Mouse (Mus musculus) heart, embryonic 12.5 days (tissue): ENCODE data around the gene Gm8300. TPM values are rescaled to one million over a fixed set of nuclear protein-coding genes. Genes with fewer than 3 reads are reported as not detected.
"Not testable (repeated sequence)": the region's sequence is repeated elsewhere in the genome, so short reads cannot be mapped to it uniquely, and the experiment has no call there.

Source experiments
- ATAC-seq: fragments of 200-750 bp; cut with Nextera tagmentation; 2 replicates; pipeline ENCODE4 v1.8.0; 2017; ENCODE audit warnings: moderate TSS enrichment, moderate library complexity; ENCODE audit not compliant: insufficient number of reproducible peaks, low FRiP score
- H3K27ac ChIP-seq: fragments of 300-500 bp; sonication (generic); 2 replicates; pipeline ENCODE4 v1.5.1; 2016; ENCODE audit warnings: mild to moderate bottlenecking, moderate library complexity; ENCODE audit not compliant: poor library complexity, severe bottlenecking
- H3K27me3 ChIP-seq: fragments of 300-500 bp; sonication (generic); replicated peaks from 2 replicates; pipeline ENCODE4 v1.6.1; 2016; ENCODE audit warnings: mild to moderate bottlenecking, moderate library complexity
- H3K36me3 ChIP-seq: fragments of 300-500 bp; sonication (generic); 2 replicates; pipeline ENCODE4 v1.6.1; 2016; ENCODE audit warnings: mild to moderate bottlenecking, moderate library complexity
- H3K4me1 ChIP-seq: fragments of 300-500 bp; sonication (generic); replicated peaks from 2 replicates; pipeline ENCODE4 v1.6.1; 2016; ENCODE audit warnings: mild to moderate bottlenecking
- H3K4me2 ChIP-seq: fragments of 300-500 bp; sonication (generic); 2 replicates; pipeline ENCODE4 v1.6.1; 2016; ENCODE audit warnings: mild to moderate bottlenecking, moderate library complexity
- H3K4me3 ChIP-seq: fragments of 300-500 bp; sonication (generic); 2 replicates; pipeline ENCODE4 v1.5.1; 2016; ENCODE audit warnings: mild to moderate bottlenecking
- H3K9ac ChIP-seq: fragments of 300-500 bp; sonication (generic); 2 replicates; pipeline ENCODE4 v1.6.1; 2016; ENCODE audit warnings: mild to moderate bottlenecking, moderate library complexity
- H3K9me3 ChIP-seq: fragments of 300-500 bp; sonication (generic); replicated peaks from 2 replicates; pipeline ENCODE4 v1.6.1; 2016; ENCODE audit warnings: mild to moderate bottlenecking, moderate library complexity
- WGBS: fragments of 180-500 bp; shearing (Covaris S2); methylation state at CpG from one replicate; pipeline ENCODE4 v1.1.7; 2016; 5-methylcytosine and 5-hydroxymethylcytosine counted together
- polyA plus RNA-seq: library from polyadenylated mRNA; unstranded; fragments of >200 nt; fragmentation: Nextera tagmentation; extraction: Ambion mirVana; gene quantifications from 2 replicates; pipeline ENCODE4 v1.2.1, GENCODE M21; 2016

Gm8300 gene
- polyA plus RNA-seq, result not detected in 2 replicates

DNA sequence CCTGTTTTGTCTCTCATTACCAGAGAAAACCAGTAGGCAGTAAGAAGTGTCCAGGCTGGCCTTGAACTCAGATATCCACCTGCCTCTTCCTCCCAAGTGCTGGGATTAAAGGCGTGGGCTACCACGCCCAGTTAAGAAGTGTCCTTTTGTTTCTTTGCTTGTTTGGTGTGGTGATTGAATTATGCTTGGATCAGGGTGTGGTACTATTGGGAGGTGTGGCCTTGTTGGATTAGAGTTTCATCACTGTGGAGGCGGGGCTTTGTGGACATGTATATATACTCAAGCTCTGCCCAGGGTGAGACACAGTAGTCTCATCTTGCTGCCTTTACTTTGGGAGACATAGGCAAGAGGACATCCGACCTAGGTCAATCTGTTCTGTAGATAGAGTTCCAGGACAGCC is at the start of gene Gm8300:
Gene Gm8300, plus strand, starts transcription at position 301 of the 400 bp plus-strand sequence.
- H3K4me1 ChIP-seq, H3K9ac ChIP-seq, ATAC-seq, H3K27me3 ChIP-seq, H3K4me3 ChIP-seq, H3K36me3 ChIP-seq, H3K9me3 ChIP-seq, H3K4me2 ChIP-seq, H3K27ac ChIP-seq: not testable (repeated sequence)
- whole genome bisulfite sequencing, result 77% methylated on average over 4 of the region's 4 CpGs

DNA sequence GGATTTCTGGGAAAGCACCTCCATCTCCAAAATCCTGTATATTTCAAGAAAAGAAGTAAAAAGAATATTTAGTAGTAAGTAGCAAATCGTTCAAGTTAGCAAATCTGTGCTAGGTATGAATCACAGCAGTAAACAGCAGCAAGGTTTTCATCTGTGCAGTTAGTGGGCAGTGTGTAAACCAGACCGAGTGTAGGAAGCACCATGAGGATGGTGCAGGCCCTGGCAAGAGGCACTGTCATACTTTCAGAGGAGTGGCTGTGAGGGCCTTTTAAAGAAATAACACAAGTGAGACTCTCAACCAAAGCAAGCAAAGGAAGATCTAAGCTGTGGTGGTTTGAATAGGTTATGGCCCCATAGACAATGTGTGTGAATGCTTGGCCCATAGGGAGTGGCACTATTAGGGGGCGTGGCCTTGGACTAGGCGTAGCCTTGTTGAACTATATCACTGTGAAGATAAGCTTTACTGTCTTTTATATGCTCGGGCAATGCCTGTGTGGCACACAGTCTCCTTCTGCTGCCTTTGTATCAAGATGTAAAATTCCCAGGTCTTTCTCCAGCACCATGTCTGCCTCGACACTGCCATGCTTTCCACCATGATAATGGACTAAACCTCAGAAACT is 49.3 kb upstream of the Gm8300 start:
- Histone ChIP-seq H3K36me3 (peaks cover 75% of the 10 kb centered on the region), H3K4me3 (no peak overlapping the region), H3K4me1 (0 out of 2 replicates have a peak, but pooled peaks cover 6% of the 10 kb centered on the region), H3K9ac (no peak overlapping the region), H3K9me3 (no peaks in the 10 kb centered on the region), H3K4me2 (no peak overlapping the region), H3K27ac (no peak overlapping the region), H3K27me3 (no peaks in the 10 kb centered on the region)
- ATAC-seq, result peak; percentile 18; the same call in 1 of the 2 replicates
- 76% methylated on average over 6 of the region's 6 CpGs for WGBS

DNA sequence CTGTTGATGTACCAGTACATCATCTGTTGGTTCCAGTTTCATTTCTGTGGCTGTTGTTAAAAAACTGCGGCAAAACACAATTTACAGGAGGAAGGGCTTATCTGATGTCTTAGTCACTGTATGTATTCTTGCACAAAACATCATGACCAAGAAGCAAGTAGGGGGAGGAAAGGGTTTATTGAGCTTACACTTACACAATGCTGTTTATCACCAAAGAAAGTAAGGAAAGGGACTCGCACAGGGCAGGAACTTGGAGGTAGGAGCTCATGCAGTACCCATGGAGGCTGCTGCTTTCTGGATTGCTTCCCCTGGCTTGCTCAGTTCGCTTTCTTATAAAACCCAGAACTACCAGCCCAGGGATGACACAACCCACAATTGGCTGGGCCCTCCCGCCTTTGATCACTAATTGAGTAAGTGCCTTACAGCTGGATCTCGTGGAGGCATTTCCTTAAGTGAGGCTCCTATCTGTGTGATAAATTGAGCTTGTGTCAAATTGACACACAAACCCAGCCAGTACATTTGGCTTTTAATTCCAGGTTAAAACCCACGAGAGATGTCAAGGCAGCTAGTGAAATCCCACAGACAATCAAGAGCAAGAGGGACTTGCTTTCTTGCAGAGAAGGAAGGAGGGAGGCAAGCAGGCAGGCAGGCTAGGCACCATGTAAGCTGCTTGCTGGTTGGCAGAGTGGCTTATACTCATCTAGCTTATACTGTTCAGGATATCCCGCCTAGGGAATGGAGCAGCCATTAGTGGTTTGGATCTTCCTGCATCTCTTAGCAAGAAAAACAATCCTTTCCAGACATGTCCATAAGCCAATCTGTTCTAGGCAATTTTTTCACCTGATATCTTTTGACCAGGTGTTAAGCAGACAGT is 43.6 kb upstream of the Gm8300 start:
- H3K4me1 ChIP-seq, result peaks cover 11% of the 10 kb centered on the region
- H3K9me3 ChIP-seq, result no peaks in the 10 kb centered on the region
- peak overlapping the region; percentile 37; the same call in 1 of the 2 replicates for H3K9ac ChIP-seq
- peak overlapping the region; percentile 64 for H3K4me2 ChIP-seq
- H3K36me3 ChIP-seq, result peaks cover 24% of the 10 kb centered on the region
- no peak for ATAC-seq
- H3K27ac ChIP-seq, result no peak overlapping the region
- peak overlapping the region; percentile 89 for H3K4me3 ChIP-seq
- no peaks in the 10 kb centered on the region for H3K27me3 ChIP-seq
- 60% methylated on average over 7 of the region's 7 CpGs for WGBS

DNA sequence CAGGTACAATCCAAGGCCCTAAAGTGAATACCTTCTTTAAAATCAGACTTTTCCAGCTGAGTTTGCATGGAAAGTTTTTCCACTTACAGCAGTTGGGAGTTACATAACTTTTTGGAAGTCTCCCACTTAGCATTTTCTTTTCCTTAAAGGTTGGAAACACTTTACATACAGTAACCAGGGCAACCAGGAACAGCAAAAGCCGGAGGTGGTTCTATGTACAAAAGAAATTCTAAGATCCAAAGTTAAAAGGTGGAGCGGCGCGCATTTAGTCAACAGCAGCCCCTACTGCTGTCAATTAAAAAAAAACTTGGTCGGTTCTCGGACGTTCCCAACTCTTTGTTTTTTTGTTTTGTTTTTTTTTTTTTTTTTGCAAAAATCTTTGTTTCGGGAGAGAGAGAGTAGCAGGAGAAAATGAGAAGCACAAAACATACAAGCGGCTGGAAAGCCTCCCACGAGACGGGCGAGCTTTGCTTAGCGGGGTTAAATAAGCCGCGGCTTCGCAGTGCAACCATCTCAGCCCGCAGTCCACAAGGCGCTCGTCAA is 42.6 kb upstream of the Gm8300 start:
- Histone ChIP-seq H3K36me3 (peaks cover 22% of the 10 kb centered on the region), H3K27me3 (no peaks in the 10 kb centered on the region), H3K4me2 (peak overlapping the region; percentile 64), H3K27ac (peak overlapping the region; percentile 73), H3K4me1 (peaks cover 11% of the 10 kb centered on the region), H3K9ac (peak overlapping the region; percentile 88), H3K9me3 (no peaks in the 10 kb centered on the region), H3K4me3 (peak overlapping the region; percentile 89)
- ATAC-seq, result no peak; the same call in 1 of the 2 replicates
- WGBS, result under 1% methylated on average over 19 of the region's 19 CpGs

DNA sequence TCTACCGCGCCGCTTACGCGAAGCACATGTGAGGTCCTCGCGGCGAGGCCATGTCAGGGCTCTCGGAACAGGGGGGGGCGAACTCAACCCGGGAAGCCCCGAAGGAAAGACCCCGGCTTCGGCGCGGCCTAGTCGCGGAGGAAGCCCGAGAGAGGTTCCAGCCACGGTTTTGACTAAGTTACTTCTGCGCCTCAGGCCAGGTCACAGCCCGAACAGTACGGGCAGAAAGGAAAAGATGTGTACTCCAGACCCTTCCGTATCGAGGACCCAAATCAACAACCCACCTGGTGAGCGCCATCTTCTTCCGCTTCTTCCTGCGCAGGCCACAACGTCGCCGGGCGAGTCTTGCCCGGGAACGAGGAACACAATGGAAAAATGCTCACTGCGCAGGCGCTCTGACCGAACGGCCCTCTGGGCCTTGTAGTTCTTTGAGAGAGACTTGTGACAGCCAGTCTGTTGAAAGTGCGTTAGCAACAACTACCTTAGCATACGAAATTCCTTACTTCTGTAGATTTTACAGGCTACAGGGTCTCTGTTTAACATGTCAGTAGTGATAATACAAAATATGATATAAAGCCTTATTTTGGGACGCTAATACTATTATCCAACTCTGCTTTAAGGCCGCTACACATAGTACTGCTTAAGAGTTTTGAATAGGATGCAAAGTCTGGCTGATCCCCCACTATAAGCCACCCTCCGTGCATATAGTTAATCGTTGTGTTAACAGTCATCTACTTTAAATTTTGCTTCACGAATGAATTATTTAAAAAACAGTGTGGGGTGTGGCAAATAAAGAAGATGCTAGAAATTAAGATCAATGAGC is 41.9 kb upstream of the Gm8300 start, which contains the start of gene Snw1:
Gene Snw1, minus strand, starts transcription at position 311 of the 823 bp plus-strand sequence.
- WGBS, result 3% methylated on average over 45 of the region's 45 CpGs
- Histone ChIP-seq H3K27me3 (no peaks in the 10 kb centered on the region), H3K4me1 (peaks cover 11% of the 10 kb centered on the region), H3K27ac (peak within 1 kb of the TSS; percentile 73), H3K4me2 (peak within 1 kb of the TSS; percentile 64), H3K9ac (peak within 1 kb of the TSS; percentile 88), H3K9me3 (no peaks in the 10 kb centered on the region), H3K36me3 (peaks cover 15% of the 10 kb centered on the region), H3K4me3 (peak within 1 kb of the TSS; percentile 89)
- peak; percentile 94 for ATAC-seq

DNA sequence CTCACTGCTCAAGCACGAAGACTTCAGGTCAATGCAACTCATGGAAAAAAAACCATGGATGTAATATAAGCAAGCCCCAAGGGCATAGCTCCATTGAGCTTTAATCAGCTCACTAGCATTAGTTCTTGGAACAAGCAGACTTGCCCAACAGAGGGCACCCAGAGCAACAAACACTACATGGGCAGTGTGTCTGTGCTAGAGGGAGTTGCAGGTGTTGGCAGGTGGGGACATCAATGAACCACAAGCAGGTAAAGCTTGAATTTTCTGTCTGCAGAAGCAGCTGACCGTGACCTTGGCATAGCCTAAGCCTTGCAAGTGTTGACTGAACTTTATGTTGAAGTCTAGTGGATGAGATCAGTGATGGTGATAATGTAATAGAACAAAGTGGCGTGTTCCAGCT is 39.4 kb upstream of the Gm8300 start:
- no peaks in the 10 kb centered on the region for H3K9me3 ChIP-seq
- peaks cover 11% of the 10 kb centered on the region for H3K4me1 ChIP-seq
- no peak overlapping the region for H3K9ac ChIP-seq
- no peaks in the 10 kb centered on the region for H3K27me3 ChIP-seq
- no peak overlapping the region for H3K4me2 ChIP-seq
- no peak for ATAC-seq
- H3K4me3 ChIP-seq, result no peak overlapping the region
- no peak overlapping the region for H3K27ac ChIP-seq
- H3K36me3 ChIP-seq, result peaks cover 1% of the 10 kb centered on the region; the same call in 1 of the 2 replicates
- WGBS, result 68% methylated on average over 3 of the region's 3 CpGs

DNA sequence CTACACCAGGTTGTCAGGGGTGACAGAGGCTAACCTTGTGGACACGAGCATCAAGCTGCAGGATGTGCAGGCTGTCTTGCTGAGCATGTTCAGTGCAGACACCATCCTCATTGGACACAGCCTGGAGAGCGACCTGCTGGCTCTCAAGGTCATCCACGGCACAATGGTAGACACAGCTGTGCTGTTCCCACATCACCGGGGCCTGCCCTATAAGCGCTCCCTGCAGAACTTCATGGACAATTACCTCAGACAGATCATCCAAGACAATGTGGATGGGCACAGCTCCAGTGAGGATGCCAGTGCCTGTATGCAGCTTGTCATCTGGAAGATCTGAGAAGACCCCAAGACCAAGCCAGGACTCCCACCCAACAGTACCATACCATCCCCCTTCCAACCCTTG is 31.6 kb upstream of the Gm8300 start:
- not testable (repeated sequence) for H3K4me1 ChIP-seq, H3K4me3 ChIP-seq, H3K9me3 ChIP-seq, H3K36me3 ChIP-seq, H3K9ac ChIP-seq, H3K4me2 ChIP-seq, H3K27me3 ChIP-seq, ATAC-seq, H3K27ac ChIP-seq
- WGBS, result 76% methylated on average over 5 of the region's 5 CpGs

DNA sequence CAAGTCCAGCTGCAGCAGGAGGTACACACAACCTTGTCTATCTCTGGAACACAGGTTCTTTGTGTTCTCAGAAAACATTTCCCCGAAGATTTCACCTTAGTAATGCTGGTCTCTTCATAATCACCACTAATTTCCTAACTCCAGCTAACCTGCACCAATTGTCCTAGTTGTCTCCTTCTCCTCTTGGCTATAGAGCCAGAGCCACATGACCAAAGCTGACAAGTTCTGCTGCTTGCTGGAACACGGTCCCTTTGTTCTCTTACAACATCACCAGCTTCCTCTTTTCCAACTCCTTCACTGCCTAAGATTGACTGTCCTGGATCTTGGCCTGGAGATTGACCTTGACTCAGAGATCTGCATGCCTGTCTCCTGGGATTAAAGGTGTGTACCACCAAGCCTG is 25.4 kb upstream of the Gm8300 start:
- ATAC-seq, H3K36me3 ChIP-seq, H3K27me3 ChIP-seq, H3K4me2 ChIP-seq, H3K4me1 ChIP-seq, H3K9ac ChIP-seq, H3K27ac ChIP-seq, H3K9me3 ChIP-seq, H3K4me3 ChIP-seq: not testable (repeated sequence)
- 56% methylated on average over 2 of the region's 2 CpGs for WGBS

DNA sequence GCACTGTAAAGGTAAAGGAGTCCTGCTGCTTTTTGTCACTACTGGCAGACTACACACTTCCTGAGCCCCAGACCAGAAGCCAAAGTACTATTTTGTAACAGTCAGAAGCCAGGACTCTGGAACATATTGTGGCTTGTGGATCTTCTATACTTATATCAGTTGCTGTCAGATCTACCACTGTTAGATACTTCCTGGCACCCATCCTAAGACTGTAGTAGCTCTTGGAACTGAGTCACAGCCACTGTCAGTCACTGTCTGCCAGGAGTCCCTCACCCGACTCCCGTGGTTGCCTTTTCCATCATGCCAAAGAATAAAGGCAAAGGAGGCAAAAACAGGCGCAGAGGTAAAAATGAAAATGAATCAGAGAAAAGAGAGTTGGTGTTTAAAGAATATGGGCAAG is 19.7 kb upstream of the Gm8300 start, which contains the start of gene Gm5788:
Gene Gm5788, plus strand, starts transcription at position 301 of the 400 bp plus-strand sequence.
- H3K36me3 ChIP-seq, H3K27me3 ChIP-seq, H3K4me2 ChIP-seq, H3K9me3 ChIP-seq, H3K27ac ChIP-seq, ATAC-seq, H3K9ac ChIP-seq, H3K4me1 ChIP-seq, H3K4me3 ChIP-seq: not testable (repeated sequence)
- WGBS, result 87% methylated on average over 3 of the region's 3 CpGs

DNA sequence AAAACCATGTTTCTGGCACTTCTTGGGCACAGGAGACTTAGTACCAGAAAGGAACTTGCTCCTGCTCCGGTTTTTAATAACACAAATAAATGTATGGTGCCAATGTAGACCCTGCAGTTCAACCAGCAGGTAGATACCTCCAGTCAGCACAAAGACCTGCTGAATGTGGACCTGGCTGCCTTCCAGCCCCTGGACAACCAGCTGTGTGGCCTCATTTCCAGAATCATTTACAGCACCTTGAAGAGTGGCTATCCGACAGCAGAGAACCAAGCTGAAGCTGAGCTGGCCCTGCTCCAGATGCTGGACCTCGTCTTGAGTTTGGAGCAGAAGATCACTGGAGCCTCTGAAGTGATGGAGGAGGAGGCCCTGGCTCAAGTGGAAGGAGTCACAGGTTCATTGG is 5.5 kb downstream of the Gm8300 start:
- not testable (repeated sequence) for H3K4me2 ChIP-seq, H3K27me3 ChIP-seq, H3K9ac ChIP-seq, ATAC-seq, H3K4me3 ChIP-seq, H3K36me3 ChIP-seq, H3K27ac ChIP-seq, H3K4me1 ChIP-seq
- 55% methylated on average over 3 of the region's 3 CpGs for WGBS
- H3K9me3 ChIP-seq, result peaks cover 12% of the 10 kb centered on the region
